Mouse (Mus musculus) telencephalon, adult 2 months (tissue): ENCODE results near the gene Camta1.

Source experiments
- DNase-seq: peaks from one replicate; pipeline ENCODE4 v3.0.0-alpha.2; 2011; ENCODE audit warnings: low read depth, low spot score

Gene Camta1

DNA sequence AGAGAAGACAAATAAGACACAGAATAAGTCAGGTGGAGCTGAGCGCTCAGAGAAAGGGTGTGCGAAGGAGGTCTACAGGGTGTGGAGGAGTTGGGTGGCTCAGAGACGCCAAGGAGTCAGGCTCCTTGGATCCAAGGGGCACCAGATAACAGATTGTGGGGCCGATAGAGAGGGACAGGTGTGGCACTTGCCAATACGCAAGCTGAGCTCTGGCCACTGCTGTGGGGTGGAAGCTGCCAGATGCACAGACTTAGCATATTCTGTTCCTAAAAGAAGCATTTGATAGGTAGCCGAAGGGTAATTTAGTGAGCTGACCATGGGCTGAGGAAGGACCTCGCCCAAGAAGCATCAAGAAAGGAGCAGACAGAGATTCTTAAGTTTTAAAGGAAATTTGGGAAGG lies 177.1 kb downstream of the Camta1 start:
- DNase-seq, result no peak

GRCm38 (mm10) chr4:151682831-151683488 lies 178.7 kb downstream of the Camta1 start:
- no peak for DNase-seq

GRCm38 (mm10) chr4:151672452-151672851 lies 189.2 kb downstream of the Camta1 start:
- no peak for DNase-seq

- peak; percentile 83 for DNase-seq
Observed at GRCm38 (mm10) chr4:151666411-151666901, 195.2 kb downstream of the Camta1 start.

GRCm38 (mm10) chr4:151661486-151661885 lies 200.2 kb downstream of the Camta1 start:
- no peak for DNase-seq

DNA sequence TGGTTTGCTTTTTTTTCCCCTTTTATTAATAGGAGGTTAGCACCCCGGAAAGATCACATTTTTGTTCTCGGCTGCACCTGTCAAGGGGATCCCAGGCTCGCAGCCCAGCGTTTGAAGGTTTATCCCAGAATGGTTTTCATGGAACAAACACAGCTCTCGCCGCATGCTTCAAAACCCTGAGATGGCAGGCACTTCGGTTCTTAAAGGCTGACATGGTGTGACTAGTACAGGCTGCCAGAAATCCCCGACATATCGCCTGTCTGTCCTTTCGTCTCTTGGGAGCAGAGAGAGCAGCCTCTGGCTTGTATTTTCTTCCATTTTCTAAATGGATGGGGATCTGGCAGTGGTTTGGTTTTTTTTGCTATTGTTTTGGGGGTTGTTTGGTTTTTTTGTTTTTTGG lies 205.2 kb downstream of the Camta1 start:
- no peak for DNase-seq

- DNase-seq, result no peak
Observed at GRCm38 (mm10) chr4:151655637-151656385, 205.9 kb downstream of the Camta1 start.

DNA sequence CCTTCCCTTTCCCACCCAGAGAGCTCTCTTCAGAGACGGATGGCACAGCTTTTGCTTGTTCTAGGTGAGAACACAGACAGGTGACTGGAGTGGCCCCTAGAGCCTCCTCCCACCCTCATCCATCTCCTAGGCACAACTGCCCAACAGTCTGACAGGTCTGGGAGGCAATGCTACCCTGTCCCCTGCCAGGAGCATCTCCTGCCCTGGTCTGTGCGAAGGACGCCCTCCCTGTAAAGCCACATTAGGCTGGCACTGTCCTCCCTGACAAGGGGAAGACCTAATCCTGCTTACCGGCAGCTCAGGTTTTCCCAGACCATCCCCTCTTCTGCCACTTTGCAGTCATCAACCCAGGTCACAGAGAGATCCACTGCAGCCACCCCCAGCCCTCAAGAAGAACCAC lies 206.4 kb downstream of the Camta1 start:
- DNase-seq, result no peak

GRCm38 (mm10) chr4:151642418-151642817 lies 219.3 kb downstream of the Camta1 start:
- no peak for DNase-seq

DNA sequence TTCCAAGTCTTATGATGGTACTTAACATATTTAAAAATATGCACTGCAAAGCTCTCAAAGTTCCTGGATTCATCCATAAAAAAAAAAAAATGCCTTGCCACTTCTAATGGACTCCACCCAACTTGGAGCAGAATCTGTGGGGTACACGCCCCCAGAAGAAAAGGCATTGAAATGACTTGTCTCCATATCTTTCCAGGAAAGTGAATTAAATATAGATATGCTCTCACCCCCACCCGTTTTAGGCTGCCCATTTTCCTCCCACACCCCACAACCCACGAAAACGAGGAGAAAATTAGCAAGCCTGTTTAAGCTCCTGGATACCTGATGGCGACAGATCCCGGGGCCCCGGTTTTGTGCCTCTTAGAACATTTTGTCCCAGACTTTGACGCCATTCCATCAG lies 220.7 kb downstream of the Camta1 start:
- DNase-seq, result peak; percentile 76

DNA sequence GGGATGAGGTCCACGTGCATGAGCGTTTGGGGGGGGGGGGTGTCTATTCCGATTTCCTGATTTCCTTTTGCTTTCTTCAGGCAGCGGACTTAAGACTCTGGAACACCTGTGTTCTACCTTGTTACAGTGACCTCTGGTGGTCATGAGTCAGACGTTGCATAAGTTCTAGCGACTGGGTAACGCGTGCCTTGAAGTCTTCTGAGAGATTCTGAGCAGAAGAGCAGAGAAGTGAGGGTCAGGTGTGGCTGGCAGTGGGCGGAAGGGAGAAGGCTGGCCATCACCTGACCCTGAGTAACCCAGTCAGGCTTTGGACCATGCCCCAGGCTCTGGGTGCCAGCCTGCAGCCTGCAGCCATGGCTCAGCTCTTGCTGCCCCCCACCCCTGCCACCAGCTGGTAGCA lies 222.7 kb downstream of the Camta1 start:
- no peak for DNase-seq

- DNase-seq, result no peak
Observed at GRCm38 (mm10) chr4:151637348-151637747, 224.3 kb downstream of the Camta1 start.

DNA sequence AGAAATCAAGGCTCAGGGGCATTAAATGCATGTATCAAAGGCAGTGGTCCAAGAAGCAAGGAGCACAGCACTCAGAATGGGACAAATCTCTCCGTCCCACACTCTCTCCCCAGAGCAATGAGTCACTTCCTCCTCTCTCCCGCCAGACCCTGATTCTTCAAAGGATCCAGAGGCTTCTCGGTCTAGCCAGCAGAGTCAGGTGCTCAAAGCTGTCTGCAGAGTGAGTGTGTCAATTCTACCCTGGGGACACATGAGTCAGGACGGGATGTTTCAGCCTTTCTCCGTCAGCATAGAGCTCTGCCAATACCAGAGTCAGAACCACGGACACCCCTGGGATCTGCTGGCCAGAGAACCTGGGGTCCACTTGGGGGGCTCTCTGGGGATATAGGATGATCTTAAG lies 226.9 kb downstream of the Camta1 start:
- no peak for DNase-seq

- no peak for DNase-seq
Observed at GRCm38 (mm10) chr4:151633795-151634194, 227.9 kb downstream of the Camta1 start.

- no peak for DNase-seq
Observed at GRCm38 (mm10) chr4:151632321-151632720, 229.4 kb downstream of the Camta1 start.

- DNase-seq, result no peak
Observed at GRCm38 (mm10) chr4:151630664-151631063, 231.0 kb downstream of the Camta1 start.

- DNase-seq, result no peak
Observed at GRCm38 (mm10) chr4:151630231-151630630, 231.4 kb downstream of the Camta1 start.

GRCm38 (mm10) chr4:151619541-151620016 lies 242.1 kb downstream of the Camta1 start:
- no peak for DNase-seq

GRCm38 (mm10) chr4:151618420-151619310 lies 243.0 kb downstream of the Camta1 start:
- no peak for DNase-seq

GRCm38 (mm10) chr4:151611621-151612020 lies 250.1 kb downstream of the Camta1 start:
- no peak for DNase-seq

DNA sequence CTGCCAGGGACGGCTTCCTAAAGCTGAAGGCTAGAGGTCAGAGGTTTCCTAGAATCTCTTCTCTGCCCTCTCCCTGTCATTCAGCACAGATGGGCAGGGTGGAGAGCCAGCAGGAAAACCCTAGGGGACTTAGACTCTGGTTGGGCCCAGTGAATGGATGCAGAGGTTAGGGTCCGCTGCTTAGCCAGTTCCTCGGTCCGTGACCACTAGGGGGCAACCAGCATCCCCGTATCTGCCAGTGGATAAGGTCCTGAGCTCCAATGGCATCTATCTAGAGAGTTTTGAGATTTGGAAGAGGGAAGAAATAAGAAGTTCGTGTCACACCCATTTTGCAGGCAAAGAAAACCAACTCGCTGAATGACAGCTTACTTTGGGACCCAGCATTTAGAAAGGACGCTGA lies 251.4 kb downstream of the Camta1 start:
- no peak for DNase-seq

DNA sequence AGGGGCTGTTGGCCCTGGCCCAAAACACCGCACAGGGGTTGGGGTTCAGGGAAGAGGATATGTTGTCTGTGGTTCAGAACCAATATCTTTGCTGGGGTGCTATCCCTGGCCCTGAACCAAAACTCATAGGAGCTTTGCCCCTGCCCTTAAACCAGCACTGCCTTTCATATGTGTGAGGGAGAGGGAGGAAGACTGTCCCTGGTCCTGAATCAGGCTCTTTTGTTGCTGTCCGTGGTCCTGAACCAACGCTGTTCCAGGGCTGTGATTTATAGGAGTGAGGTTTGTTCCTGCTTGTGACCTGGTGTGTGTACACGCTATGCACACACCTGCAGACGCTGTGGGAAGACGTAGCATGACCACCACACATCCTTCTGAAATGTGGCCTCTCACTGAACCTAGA lies 256.8 kb downstream of the Camta1 start:
- no peak for DNase-seq
